Mouse (Mus musculus): ENCODE measurements around the gene Ano1.

DNA sequence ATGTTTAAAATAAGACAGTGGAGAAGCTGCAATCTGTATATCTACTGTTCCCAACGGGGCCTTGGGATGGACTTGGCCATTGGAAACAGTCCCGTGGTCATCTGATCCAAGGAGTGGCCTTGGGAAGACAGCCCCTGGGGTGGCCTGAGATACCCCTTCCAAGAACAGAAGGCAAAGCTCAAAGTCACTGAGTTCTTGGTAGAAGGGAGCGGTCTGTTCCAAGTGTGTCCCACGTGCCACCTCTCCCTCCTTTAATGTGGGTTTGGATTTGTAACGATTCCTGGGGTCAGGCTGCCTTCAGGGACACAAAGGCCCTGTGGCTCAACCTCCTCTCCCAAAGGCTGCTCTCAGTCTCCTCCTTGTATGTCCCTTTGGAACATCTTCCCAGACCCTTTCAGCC, 7.9 kb downstream of the Ano1 start:
- TF ChIP-seq GATA1 (IDR thresholded peaks at IDR 0.05; ENCODE audit: borderline replicate concordance, low read length) (no peak), FLI1 (IDR thresholded peaks at IDR 0.05; ENCODE audit: low read length) (no peak)
